Mouse (Mus musculus): ENCODE results near the gene Cela2a.

The Cela2a gene

GRCm38 (mm10) chr4:141826060-141826459 lies at the start of gene Cela2a:
TSS of gene Cela2a (minus strand) at chr4:141826160.
- ATAC-seq (ENCODE audit: insufficient number of reproducible peaks, low FRiP score, low TSS enrichment): no peak

GRCm38 (mm10) chr4:141875481-141876108 lies 49.6 kb upstream of the Cela2a start:
- ATAC-seq (ENCODE audit: insufficient number of reproducible peaks, low FRiP score, low TSS enrichment): no peak

GRCm38 (mm10) chr4:141874601-141875460 lies 48.9 kb upstream of the Cela2a start, which contains the start of gene Efhd2:
TSS of gene Efhd2 (minus strand) at chr4:141874920.
- peak; percentile 72 for ATAC-seq (ENCODE audit: insufficient number of reproducible peaks, low FRiP score, low TSS enrichment)

GRCm38 (mm10) chr4:141874111-141874600 lies 48.2 kb upstream of the Cela2a start:
- no peak for ATAC-seq (ENCODE audit: insufficient number of reproducible peaks, low FRiP score, low TSS enrichment)

GRCm38 (mm10) chr4:141872977-141873376 lies 47.0 kb upstream of the Cela2a start:
- ATAC-seq (ENCODE audit: insufficient number of reproducible peaks, low FRiP score, low TSS enrichment): no peak

- ATAC-seq (ENCODE audit: insufficient number of reproducible peaks, low FRiP score, low TSS enrichment): peak; percentile 60; the same call in 1 of the 2 replicates
Observed at GRCm38 (mm10) chr4:141871909-141872308, 45.9 kb upstream of the Cela2a start.

- no peak for ATAC-seq (ENCODE audit: insufficient number of reproducible peaks, low FRiP score, low TSS enrichment)
Observed at GRCm38 (mm10) chr4:141871333-141871725, 45.4 kb upstream of the Cela2a start.

- no peak for ATAC-seq (ENCODE audit: insufficient number of reproducible peaks, low FRiP score, low TSS enrichment)
Observed at GRCm38 (mm10) chr4:141870666-141871332, 44.8 kb upstream of the Cela2a start.

GRCm38 (mm10) chr4:141869436-141870215 lies 43.7 kb upstream of the Cela2a start:
- ATAC-seq (ENCODE audit: insufficient number of reproducible peaks, low FRiP score, low TSS enrichment): no peak

GRCm38 (mm10) chr4:141868051-141868450 lies 42.1 kb upstream of the Cela2a start:
- no peak for ATAC-seq (ENCODE audit: insufficient number of reproducible peaks, low FRiP score, low TSS enrichment)

- ATAC-seq (ENCODE audit: insufficient number of reproducible peaks, low FRiP score, low TSS enrichment): no peak
Observed at GRCm38 (mm10) chr4:141867498-141867897, 41.5 kb upstream of the Cela2a start.

GRCm38 (mm10) chr4:141866933-141867490 lies 41.1 kb upstream of the Cela2a start:
- ATAC-seq (ENCODE audit: insufficient number of reproducible peaks, low FRiP score, low TSS enrichment): no peak

- ATAC-seq (ENCODE audit: insufficient number of reproducible peaks, low FRiP score, low TSS enrichment): no peak
Observed at GRCm38 (mm10) chr4:141865600-141865999, 39.6 kb upstream of the Cela2a start.

GRCm38 (mm10) chr4:141865006-141865405 lies 39.0 kb upstream of the Cela2a start:
- ATAC-seq (ENCODE audit: insufficient number of reproducible peaks, low FRiP score, low TSS enrichment): no peak

GRCm38 (mm10) chr4:141864506-141864905 lies 38.5 kb upstream of the Cela2a start:
- ATAC-seq (ENCODE audit: insufficient number of reproducible peaks, low FRiP score, low TSS enrichment): no peak

GRCm38 (mm10) chr4:141863726-141864280 lies 37.8 kb upstream of the Cela2a start:
- ATAC-seq (ENCODE audit: insufficient number of reproducible peaks, low FRiP score, low TSS enrichment): no peak

- ATAC-seq (ENCODE audit: insufficient number of reproducible peaks, low FRiP score, low TSS enrichment): no peak
Observed at GRCm38 (mm10) chr4:141862867-141863266, 36.9 kb upstream of the Cela2a start.

- no peak for ATAC-seq (ENCODE audit: insufficient number of reproducible peaks, low FRiP score, low TSS enrichment)
Observed at GRCm38 (mm10) chr4:141861591-141862295, 35.8 kb upstream of the Cela2a start.
